Mouse (Mus musculus) MEL (cell line): Measurements from ENCODE around the gene Ptpre. TPM values are rescaled to one million over a fixed set of nuclear protein-coding genes. Genes with fewer than 3 reads are reported as not detected.

Experiments used
- DNase-seq: peaks from one replicate; pipeline ENCODE4 v3.0.0; 2011; ENCODE audit warnings: low read depth, low spot score
- H3K27ac ChIP-seq: 2 replicates; pipeline ENCODE4 v1.5.1; 2012; ENCODE audit warnings: low read depth, mild to moderate bottlenecking, control low read depth, low read length, moderate library complexity; ENCODE audit not compliant: control insufficient read depth
- H3K27me3 ChIP-seq, 2 experiments: fragments of 150-350 bp in 1 of 2; sonication (generic) in 1 of 2; 2 replicates each; pipeline ENCODE4 v1.6.1; 2012; ENCODE audit warnings: low read length in 2 of 2, mild to moderate bottlenecking in 2 of 2, improper control_type of control experiment in 1 of 2, moderate library complexity in 1 of 2; ENCODE audit not compliant: insufficient read depth in 2 of 2, control insufficient read depth in 1 of 2
- H3K36me3 ChIP-seq, 2 experiments: 2 replicates each; pipeline ENCODE4 v1.6.1; 2012 to 2014; ENCODE audit warnings: low read length in 2 of 2, improper control_type of control experiment in 1 of 2, inconsistent platforms in 1 of 2, mild to moderate bottlenecking in 1 of 2; ENCODE audit not compliant: insufficient read depth in 2 of 2, control insufficient read depth in 1 of 2
- H3K4me1 ChIP-seq, 2 experiments: fragments of 150-350 bp in 1 of 2; sonication (generic) in 1 of 2; 2 replicates each; pipeline ENCODE4 v1.6.1; 2012; ENCODE audit warnings: low read length in 2 of 2, improper control_type of control experiment in 1 of 2, mild to moderate bottlenecking in 1 of 2; ENCODE audit not compliant: insufficient read depth in 2 of 2, control insufficient read depth in 1 of 2
- H3K4me3 ChIP-seq, 2 experiments: fragments of 150-350 bp in 1 of 2; sonication (generic) in 1 of 2; 2 replicates each; pipeline ENCODE4 v1.5.1; 2012; ENCODE audit warnings: low read depth in 2 of 2, low read length in 2 of 2, mild to moderate bottlenecking in 2 of 2, moderate library complexity in 2 of 2, control low read depth in 1 of 2, improper control_type of control experiment in 1 of 2; ENCODE audit not compliant: control insufficient read depth in 1 of 2, insufficient read depth in 1 of 2
- H3K79me2 ChIP-seq: 2 replicates; pipeline ENCODE4 v1.6.1; 2012; ENCODE audit warnings: mild to moderate bottlenecking, low read length, moderate library complexity; ENCODE audit not compliant: control insufficient read depth, poor library complexity, insufficient read depth
- H3K9ac ChIP-seq: 2 replicates; pipeline ENCODE4 v1.6.1; 2012; ENCODE audit warnings: low read depth, mild to moderate bottlenecking, control low read depth, low read length, moderate library complexity; ENCODE audit not compliant: control insufficient read depth, poor library complexity, severe bottlenecking
- H3K9me3 ChIP-seq: fragments of 150-350 bp; sonication (generic); replicated peaks from 2 replicates; pipeline ENCODE4 v1.6.1; 2012; ENCODE audit warnings: mild to moderate bottlenecking, low read length, improper control_type of control experiment, moderate library complexity; ENCODE audit not compliant: insufficient read depth
- CTCF ChIP-seq, 3 experiments: IDR thresholded peaks in 2 of 3; conservative IDR thresholded peaks in 1 of 3; 2 replicates each; pipeline ENCODE4 v1.5.1; 2011 to 2012; ENCODE audit warnings: low read length in 3 of 3, low read depth in 2 of 3, mild to moderate bottlenecking in 2 of 3, improper control_type of control experiment in 1 of 3, inconsistent platforms in 1 of 3, mixed read lengths in 1 of 3, moderate library complexity in 1 of 3; ENCODE audit not compliant: control insufficient read depth in 1 of 3, insufficient read depth in 1 of 3, poor library complexity in 1 of 3, severe bottlenecking in 1 of 3
- E2F4 ChIP-seq: IDR thresholded peaks from 2 replicates; pipeline ENCODE4 v1.6.1; 2011; ENCODE audit warnings: low read depth, low read length, improper control_type of control experiment, borderline replicate concordance
- KAT2A ChIP-seq: conservative IDR thresholded peaks from 2 replicates; pipeline ENCODE4 v1.6.1; 2012; ENCODE audit warnings: low read depth, low read length, improper control_type of control experiment, inconsistent platforms
- MAZ ChIP-seq: IDR thresholded peaks from 2 replicates; pipeline ENCODE4 v1.6.1; 2012; ENCODE audit warnings: low read depth, mild to moderate bottlenecking, inconsistent platforms, low read length, improper control_type of control experiment
- MXI1 ChIP-seq: IDR thresholded peaks from 2 replicates; pipeline ENCODE4 v1.6.1; 2011; ENCODE audit warnings: mild to moderate bottlenecking, low read depth, low read length, improper control_type of control experiment
- MYB ChIP-seq: IDR thresholded peaks from 2 replicates; pipeline ENCODE4 v1.6.1; 2011; ENCODE audit warnings: mild to moderate bottlenecking, low read depth, low read length, improper control_type of control experiment
- MYC ChIP-seq: IDR thresholded peaks from 2 replicates; pipeline ENCODE4 v1.6.1; 2011; ENCODE audit warnings: low read depth, mild to moderate bottlenecking, low read length, improper control_type of control experiment, moderate library complexity
- POLR2A ChIP-seq, 2 experiments: IDR thresholded peaks; 2 replicates each; pipeline ENCODE4 v1.6.1; 2011 to 2012; ENCODE audit warnings: low read length in 2 of 2, mild to moderate bottlenecking in 2 of 2, control low read depth in 1 of 2, improper control_type of control experiment in 1 of 2, low read depth in 1 of 2, moderate library complexity in 1 of 2; ENCODE audit not compliant: control insufficient read depth in 1 of 2, insufficient read depth in 1 of 2, poor library complexity in 1 of 2
- RAD21 ChIP-seq: IDR thresholded peaks from 2 replicates; pipeline ENCODE4 v1.6.1; 2011; ENCODE audit warnings: mild to moderate bottlenecking, low read depth, low read length, improper control_type of control experiment
- SIN3A ChIP-seq: IDR thresholded peaks from 2 replicates; pipeline ENCODE4 v1.6.1; 2012; ENCODE audit warnings: low read length, improper control_type of control experiment, inconsistent platforms
- SMC3 ChIP-seq: IDR thresholded peaks from 2 replicates; pipeline ENCODE4 v1.6.1; 2011; ENCODE audit warnings: low read depth, low read length, improper control_type of control experiment
- TAL1 ChIP-seq: IDR thresholded peaks from 2 replicates; pipeline ENCODE4 v1.6.1; 2012; ENCODE audit warnings: mild to moderate bottlenecking, inconsistent platforms, low read length, moderate library complexity, mixed read lengths
- UBTF ChIP-seq: IDR thresholded peaks from 2 replicates; pipeline ENCODE4 v1.6.1; 2012; ENCODE audit warnings: low read depth, mild to moderate bottlenecking, inconsistent platforms, low read length, improper control_type of control experiment, moderate library complexity, borderline replicate concordance; ENCODE audit not compliant: insufficient read depth
- USF1 ChIP-seq: IDR thresholded peaks from 2 replicates; pipeline ENCODE4 v1.6.1; 2014; ENCODE audit warnings: low read depth, mild to moderate bottlenecking, inconsistent platforms, low read length, improper control_type of control experiment, moderate library complexity
- USF2 ChIP-seq, 2 experiments: IDR thresholded peaks; 2 replicates each; pipeline ENCODE4 v1.6.1; 2011 to 2012; ENCODE audit warnings: improper control_type of control experiment in 2 of 2, low read length in 2 of 2, borderline replicate concordance in 1 of 2, inconsistent platforms in 1 of 2, low read depth in 1 of 2, mild to moderate bottlenecking in 1 of 2; ENCODE audit not compliant: insufficient read depth in 1 of 2
- ZMIZ1 ChIP-seq: IDR thresholded peaks from 2 replicates; pipeline ENCODE4 v1.6.1; 2012; ENCODE audit warnings: low read depth, mild to moderate bottlenecking, inconsistent platforms, low read length, improper control_type of control experiment, moderate library complexity
- polyA plus RNA-seq, 2 experiments: library from polyadenylated mRNA; stranded (reverse) in 1 of 2; unstranded in 1 of 2; fragments of >175 nt in 1 of 2; fragments of >200 nt in 1 of 2; gene quantifications; 2 replicates each; pipeline versions ENCODE4 v1.2.1 to v1.2.4; 2012; ENCODE audit warnings: low replicate concordance in 2 of 2, low read depth in 1 of 2; ENCODE audit not compliant: insufficient read length in 2 of 2, insufficient read depth in 1 of 2, missing spikeins in 1 of 2
- total RNA-seq: library from RNA; depleted of rRNA; stranded (reverse); fragments of 300-350 nt; gene quantifications from 2 replicates; pipeline ENCODE4 v1.2.3, GENCODE M21; 2012

Ptpre gene
- total and polyA plus RNA-seq, 3 experiments: 4.9 to 12.9 TPM; not detected in 1

DNA sequence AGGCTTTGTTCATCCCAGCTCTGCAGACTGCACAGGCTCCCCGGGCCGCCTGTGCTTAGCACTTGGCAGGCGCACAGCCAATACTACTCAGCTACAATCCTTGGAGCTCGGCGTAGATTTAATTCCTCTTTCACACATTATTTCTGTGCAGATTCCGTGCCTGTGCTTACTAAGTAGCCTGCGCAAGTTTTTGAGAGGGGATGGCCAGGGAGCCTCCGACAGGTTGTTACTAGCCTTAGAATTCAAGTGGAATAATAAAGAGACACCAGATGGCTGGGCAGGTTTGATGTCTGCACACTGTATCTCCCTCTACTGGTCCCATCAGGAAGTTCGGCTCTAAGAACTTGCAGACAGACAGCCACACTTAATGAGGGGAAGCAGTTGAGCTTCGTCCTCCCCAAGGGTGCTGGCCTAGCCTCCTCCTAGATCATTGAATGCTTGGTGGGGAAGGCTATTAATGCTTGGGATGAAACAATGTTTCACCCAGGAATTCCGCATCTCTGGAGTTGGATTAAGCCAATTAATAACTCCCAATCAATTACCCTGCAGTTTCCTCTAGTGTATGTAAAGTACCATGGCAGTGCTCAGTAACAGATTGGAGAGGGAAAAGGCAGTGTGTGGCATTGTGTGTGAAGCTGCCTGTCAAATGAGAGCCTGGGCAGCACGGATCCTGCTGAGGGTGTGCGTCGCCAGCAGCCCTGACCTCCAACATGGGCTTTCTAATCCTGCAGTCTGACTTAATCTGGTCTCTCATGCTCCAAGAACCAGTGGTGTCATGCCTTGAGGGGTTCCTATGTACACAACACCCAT, 104.6 kb downstream of the Ptpre start:
- DNase-seq: peak; percentile 66
- no peaks in the 10 kb centered on the region for H3K9me3 ChIP-seq
- H3K79me2 ChIP-seq: no peaks in the 10 kb centered on the region
- no peak overlapping the region for H3K27ac ChIP-seq
- H3K4me1 ChIP-seq: no peaks in the 10 kb centered on the region
- no peaks in the 10 kb centered on the region for H3K27me3 ChIP-seq
- no peak overlapping the region for H3K9ac ChIP-seq
- no peak overlapping the region for H3K4me3 ChIP-seq
- peak; percentile 36 to 69 (median 60) for TF ChIP-seq CTCF (IDR thresholded peaks at IDR 0.05 in 2 of 3, conservative IDR thresholded peaks at IDR 0.05 in 1 of 3; ENCODE audit: control insufficient read depth in 1 of 3, insufficient read depth in 1 of 3, low read depth in 2 of 3, low read length in 3 of 3, poor library complexity in 1 of 3, severe bottlenecking in 1 of 3)
- no peak for TF ChIP-seq POLR2A (IDR thresholded peaks at IDR 0.05; ENCODE audit: control insufficient read depth in 1 of 2, insufficient read depth in 1 of 2, low read depth in 1 of 2, low read length in 2 of 2, poor library complexity in 1 of 2)
- peak; percentile 54 for TF ChIP-seq RAD21
- no peak for TF ChIP-seq USF1
- TF ChIP-seq MAZ: no peak
- TF ChIP-seq SMC3: peak; percentile 65
- H3K36me3 ChIP-seq: no peaks in the 10 kb centered on the region

DNA sequence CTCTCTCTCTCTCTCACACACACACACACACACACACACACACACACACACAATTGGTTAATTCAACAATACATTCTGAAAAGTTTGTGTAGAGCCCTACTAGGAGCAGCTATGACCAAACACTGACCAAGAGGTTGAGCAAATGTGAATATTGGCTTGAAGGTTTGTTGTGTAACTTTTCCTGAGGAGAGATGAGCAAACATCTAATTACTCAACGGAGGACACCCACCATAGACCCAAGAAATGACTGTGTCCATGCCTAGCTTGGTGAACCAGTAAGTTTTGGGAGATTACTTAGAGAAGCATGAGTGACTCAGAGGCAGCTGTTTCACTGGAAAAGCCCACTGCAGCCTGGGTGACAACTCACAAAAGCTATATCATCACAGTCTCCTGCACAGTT, 107.2 kb downstream of the Ptpre start:
- no peaks in the 10 kb centered on the region for H3K4me1 ChIP-seq
- no peaks in the 10 kb centered on the region for H3K79me2 ChIP-seq
- H3K36me3 ChIP-seq: no peaks in the 10 kb centered on the region; a peak in 1 of 4 replicates
- DNase-seq: no peak
- H3K4me3 ChIP-seq: no peak overlapping the region
- TF ChIP-seq USF2 (IDR thresholded peaks at IDR 0.05; ENCODE audit: borderline replicate concordance in 1 of 2, insufficient read depth in 1 of 2, low read depth in 1 of 2, low read length in 2 of 2): no peak
- TF ChIP-seq MXI1: no peak
- TF ChIP-seq E2F4: no peak
- H3K27me3 ChIP-seq: no peaks in the 10 kb centered on the region
- H3K9me3 ChIP-seq: no peaks in the 10 kb centered on the region
- no peak overlapping the region for H3K27ac ChIP-seq
- no peak overlapping the region for H3K9ac ChIP-seq

- TF ChIP-seq ZMIZ1 (no peak), MYC (no peak), UBTF (no peak), TAL1 (no peak), KAT2A (no peak), POLR2A (IDR thresholded peaks at IDR 0.05; ENCODE audit: control insufficient read depth in 1 of 2, insufficient read depth in 1 of 2, low read depth in 1 of 2, low read length in 2 of 2, poor library complexity in 1 of 2) (no peak), MYB (no peak), SIN3A (no peak)
- TF ChIP-seq, all 39 proteins: peak for 0
- Histone ChIP-seq H3K79me2 (no peaks in the 10 kb centered on the region), H3K9me3 (no peaks in the 10 kb centered on the region), H3K27me3 (no peaks in the 10 kb centered on the region), H3K9ac (no peak overlapping the region), H3K4me3 (no peak overlapping the region), H3K4me1 (no peaks in the 10 kb centered on the region), H3K27ac (no peak overlapping the region), H3K36me3 (no peaks in the 10 kb centered on the region; a peak in 1 of 4 replicates)
- DNase-seq: no peak
Observed at GRCm38 (mm10) chr7:135646976-135647375, 109.7 kb downstream of the Ptpre start.
